Mouse (Mus musculus) heart, postnatal 10 days (tissue): ENCODE data around the gene Rnase9. TPM values are rescaled to one million over a fixed set of nuclear protein-coding genes. Genes with fewer than 3 reads are reported as not detected.
"Not testable (repeated sequence)": the region's sequence is repeated elsewhere in the genome, so short reads cannot be mapped to it uniquely, and the experiment has no call there.

Source experiments
- DNase-seq, 2 experiments: peaks; one replicate each; pipeline ENCODE4 v3.0.0; 2021
- intact Hi-C: fragments of 180-260 bp; cut with DNase I; formaldehyde crosslinking; loops from one replicate; pipeline ENCODE4 v1.15.1; 2025
- total RNA-seq, 2 experiments: library from RNA; stranded (reverse); gene quantifications; 2 replicates each; pipeline ENCODE4 v1.2.3; 2021

Rnase9 gene
- total RNA-seq, 2 experiments from 2014 or later, result not detected

GRCm38 (mm10) chr14:51053176-51053575 is 11.5 kb upstream of the Rnase9 start:
- no peak for DNase-seq
- intact Hi-C loops, result no loop called here

DNA sequence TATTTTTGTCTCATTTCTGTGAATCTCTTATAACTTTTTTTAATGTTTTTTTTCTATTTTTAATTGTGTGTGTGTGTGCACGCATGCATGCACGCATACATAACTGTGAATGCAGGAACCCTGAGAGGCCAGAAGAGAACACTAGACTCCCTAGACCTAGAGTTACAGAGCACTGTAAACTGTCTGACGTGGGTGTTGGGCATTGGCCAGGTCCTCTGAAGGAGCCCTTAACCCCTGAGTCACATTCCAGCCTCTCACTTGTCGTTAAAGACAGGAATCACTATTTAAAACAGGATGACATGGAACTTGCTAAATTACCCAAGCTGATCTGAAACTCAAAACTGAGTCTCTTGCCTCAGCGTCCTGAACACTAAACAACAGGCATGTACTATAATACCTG is 10.3 kb upstream of the Rnase9 start:
- intact Hi-C loops, result no loop called here
- no peak for DNase-seq

DNA sequence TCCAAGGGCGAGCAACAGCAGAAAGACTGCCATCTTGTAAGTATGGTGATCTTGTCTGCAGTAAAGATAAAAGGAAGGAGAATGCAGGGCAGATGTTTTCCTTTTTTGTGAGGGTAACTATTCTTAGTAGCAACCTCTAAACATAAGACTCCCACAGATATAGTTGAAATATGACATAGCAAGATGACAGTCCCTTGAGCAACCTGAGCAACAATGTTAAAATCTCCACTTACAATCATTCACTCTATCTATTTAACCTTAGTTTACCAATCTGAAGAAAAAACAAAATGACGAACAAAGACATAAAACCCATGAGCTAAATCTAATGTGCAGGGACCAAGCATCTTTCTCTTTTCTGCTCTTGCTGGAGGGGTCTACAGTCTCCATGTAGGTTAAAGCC is 8.4 kb upstream of the Rnase9 start, which contains the start of gene Rnase11:
TSS of gene Rnase11 (minus strand) at position 101 of the 400 bp plus-strand sequence.
- DNase-seq, result no peak
- intact Hi-C loops, result no loop called here

- no peak for DNase-seq
- intact Hi-C loops, result no loop called here
Observed at GRCm38 (mm10) chr14:51047846-51048245, 6.2 kb upstream of the Rnase9 start.

DNA sequence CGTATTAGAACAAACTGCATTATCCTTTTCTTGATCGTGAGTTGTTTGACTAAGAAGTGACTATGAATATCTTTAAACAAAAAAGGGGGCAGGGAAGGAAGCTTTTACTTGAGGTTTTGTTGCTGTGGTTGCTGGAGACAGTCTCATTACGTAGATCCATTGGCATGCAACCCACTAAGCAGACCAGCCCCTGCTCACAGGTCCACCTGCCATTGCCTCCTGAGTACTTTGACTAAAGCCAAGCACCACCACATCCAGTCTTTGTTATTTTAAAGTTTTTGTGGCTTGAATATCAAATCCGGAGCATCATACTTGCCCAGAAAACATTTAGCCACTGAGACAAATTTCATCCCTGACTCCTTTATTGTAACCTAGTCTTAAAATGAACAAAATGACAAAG is 5.5 kb downstream of the Rnase9 start:
- intact Hi-C loops, result no loop called here
- DNase-seq, result no peak

DNA sequence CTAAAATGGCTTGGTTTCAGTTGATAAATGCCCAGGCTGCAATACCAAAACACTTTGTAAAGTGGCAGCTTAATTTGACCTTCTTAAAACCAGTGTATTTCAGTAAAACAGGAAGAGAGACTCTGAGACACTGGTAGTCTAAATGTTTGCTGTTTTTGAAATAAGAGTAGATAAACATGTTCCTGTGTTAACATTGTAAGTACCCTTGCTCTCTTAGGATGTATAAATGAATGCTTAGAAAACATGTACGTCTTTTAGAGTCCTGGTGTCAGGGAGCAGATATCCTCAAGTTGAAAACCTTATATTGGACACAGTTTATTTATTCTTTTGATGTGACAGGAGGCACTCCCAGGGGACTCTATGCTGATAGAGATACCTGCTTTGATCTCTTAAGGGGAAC is 6.5 kb downstream of the Rnase9 start:
- DNase-seq, result no peak
- intact Hi-C loops, result no loop called here

GRCm38 (mm10) chr14:51027387-51028155 is 14.1 kb downstream of the Rnase9 start:
- no peak for DNase-seq
- intact Hi-C loops, result no loop called here

- intact Hi-C loops, result loop anchor here (1.0 kb wide), 2 partner anchors 37 to 50 kb away; no protein-coding TSS in a partner anchor
- peak; percentile 74 to 80 for DNase-seq
Observed at GRCm38 (mm10) chr14:51026391-51027133, 15.1 kb downstream of the Rnase9 start.

GRCm38 (mm10) chr14:51024820-51025219 is 16.8 kb downstream of the Rnase9 start:
- DNase-seq, result no peak
- intact Hi-C loops, result loop anchor here (2.0 kb wide), 1 partner anchor 74 kb away; no protein-coding TSS in a partner anchor

- intact Hi-C loops, result no loop called here
- no peak for DNase-seq
Observed at GRCm38 (mm10) chr14:51023457-51023856, 18.2 kb downstream of the Rnase9 start.

GRCm38 (mm10) chr14:51017256-51017655 is 24.4 kb downstream of the Rnase9 start:
- intact Hi-C loops, result no loop called here
- peak; percentile 64 to 66 for DNase-seq

GRCm38 (mm10) chr14:51015780-51016179 is 25.9 kb downstream of the Rnase9 start:
- intact Hi-C loops, result no loop called here
- DNase-seq, result no peak

DNA sequence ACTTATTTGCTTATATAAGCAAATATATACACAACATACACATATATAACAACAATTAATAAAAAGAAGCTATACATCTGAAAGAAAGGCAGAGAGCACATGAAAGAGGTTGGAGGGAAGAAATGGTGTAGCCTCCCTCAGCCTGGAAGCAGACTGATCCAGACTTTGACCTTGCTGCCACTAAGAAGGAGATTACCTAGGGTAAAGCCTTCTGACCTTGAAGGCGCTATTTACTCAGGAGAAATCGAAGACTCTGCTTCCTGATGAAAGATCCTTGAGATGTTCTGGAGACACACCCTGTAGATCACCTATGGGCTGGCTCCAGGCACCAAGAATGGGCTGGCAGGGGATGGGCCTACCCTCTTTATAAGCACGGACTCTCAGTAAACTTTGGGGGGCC is 26.9 kb downstream of the Rnase9 start:
- DNase-seq, result not testable (repeated sequence)
- intact Hi-C loops, result loop anchor here (5.0 kb wide), 1 partner anchor 72 kb away; the partner anchor contains the start of gene Gm49342

GRCm38 (mm10) chr14:51009572-51009971 is 32.1 kb downstream of the Rnase9 start:
- DNase-seq, result no peak
- intact Hi-C loops, result no loop called here

- DNase-seq, result peak in 1 of 2 experiments; percentile 24
- intact Hi-C loops, result no loop called here
Observed at GRCm38 (mm10) chr14:51008781-51009180, 32.9 kb downstream of the Rnase9 start.

DNA sequence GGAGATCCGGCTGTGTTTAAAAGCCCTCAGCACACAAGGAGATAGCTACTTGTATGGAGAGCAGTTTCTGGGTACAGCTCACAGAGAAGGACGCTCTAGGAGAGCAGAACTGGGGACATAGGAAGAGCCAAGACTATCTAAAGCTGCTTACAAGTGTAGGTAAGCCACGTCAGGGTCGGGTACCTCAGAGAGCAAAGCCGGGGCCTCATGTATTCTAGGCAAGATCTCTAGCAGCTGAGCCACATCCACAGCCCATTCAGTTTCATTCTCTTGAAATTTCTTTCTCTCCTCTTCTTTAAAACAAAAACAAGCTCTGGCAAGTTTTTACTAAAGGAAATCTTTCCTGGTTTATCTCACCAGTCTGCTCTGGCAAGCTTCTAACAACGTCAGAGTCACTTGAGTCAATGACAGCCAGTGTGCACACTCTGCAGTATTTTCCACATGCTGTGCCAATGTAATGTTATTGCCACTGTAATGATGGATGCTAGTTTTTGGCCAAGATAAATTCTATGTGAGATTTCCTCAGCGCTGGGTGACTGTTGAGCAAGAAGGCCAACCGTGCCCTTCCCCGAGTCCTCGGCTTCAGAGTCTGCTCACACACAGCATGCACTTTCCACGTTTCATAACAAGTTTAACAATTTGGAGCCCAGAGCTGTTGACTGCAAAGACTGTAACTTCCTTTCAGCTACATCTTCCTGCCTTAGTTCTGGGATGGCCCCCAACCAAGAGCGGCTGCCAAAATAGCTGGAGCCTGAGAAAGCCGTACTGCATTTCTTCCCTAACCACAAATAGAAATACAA is 33.6 kb downstream of the Rnase9 start:
- intact Hi-C loops, result no loop called here
- peak; percentile 80 to 83 for DNase-seq

DNA sequence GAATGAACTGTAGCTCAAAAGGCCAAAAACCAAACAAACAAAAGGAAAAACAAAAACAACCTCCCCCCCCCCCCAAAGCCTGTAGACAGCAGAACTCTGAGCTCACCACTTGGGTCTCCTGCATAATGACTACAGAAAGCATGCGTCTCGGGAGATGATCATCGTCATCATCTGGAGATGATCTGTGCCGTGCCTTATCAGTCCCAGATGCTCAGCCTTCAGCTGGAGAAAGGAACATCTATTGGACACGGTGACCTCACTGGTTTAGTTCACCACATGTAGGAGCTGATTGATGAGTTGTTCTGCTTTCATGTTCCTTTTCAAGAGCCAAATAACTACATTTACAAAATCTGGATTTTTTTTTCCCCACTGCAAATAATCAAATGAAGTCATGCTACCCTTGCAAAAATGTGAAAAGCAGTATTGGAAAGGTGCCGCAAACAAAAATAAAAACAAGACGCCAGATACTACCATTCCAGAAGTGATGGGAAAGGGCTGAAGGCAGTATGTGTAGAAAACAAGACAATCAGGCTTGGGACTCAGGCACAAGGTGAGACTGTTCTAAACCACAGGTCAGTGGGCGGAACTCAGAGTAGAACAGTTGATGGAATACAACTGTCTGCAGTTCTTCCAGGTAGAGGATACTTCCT is 34.4 kb downstream of the Rnase9 start, which contains the start of gene Rnase10:
TSS of gene Rnase10 (plus strand) at position 600 of the 650 bp plus-strand sequence.
- DNase-seq, result no peak
- intact Hi-C loops, result no loop called here

DNA sequence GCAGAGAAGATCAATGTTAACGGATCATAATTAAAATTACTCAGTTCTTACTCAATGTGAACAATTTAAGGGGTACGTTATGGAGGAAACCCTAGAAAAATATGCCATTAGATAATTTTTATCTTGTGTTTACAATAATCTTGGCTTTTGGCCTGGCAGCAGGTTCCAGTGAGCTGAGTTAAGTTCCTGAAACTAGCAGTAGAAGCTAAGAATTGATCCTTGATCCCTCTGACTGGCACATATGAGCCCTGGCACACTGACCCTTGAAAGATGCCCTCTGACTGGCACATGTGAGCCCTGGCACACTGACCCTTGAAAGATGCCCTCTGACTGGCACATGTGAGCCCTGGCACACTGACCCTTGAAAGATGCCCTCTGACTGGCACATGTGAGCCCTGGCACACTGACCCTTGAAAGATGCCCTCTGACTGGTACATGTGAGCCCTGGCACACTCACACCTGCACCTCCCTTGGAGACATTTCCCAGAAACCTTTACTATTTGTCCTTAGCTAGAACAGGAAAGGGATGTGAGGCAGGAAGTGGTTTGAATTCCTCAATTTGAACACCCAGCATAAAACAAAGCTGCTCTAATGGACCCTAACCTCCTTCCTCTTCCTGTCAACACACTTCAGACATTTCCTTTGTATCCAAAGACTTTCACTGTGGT is 43.5 kb downstream of the Rnase9 start:
- peak in 1 of 2 experiments; percentile 25 for DNase-seq
- intact Hi-C loops, result no loop called here

- peak in 1 of 2 experiments; percentile 19 for DNase-seq
- intact Hi-C loops, result no loop called here
Observed at GRCm38 (mm10) chr14:50997088-50997487, 44.6 kb downstream of the Rnase9 start.

GRCm38 (mm10) chr14:50991037-50991436 is 50.6 kb downstream of the Rnase9 start:
- no peak for DNase-seq
- intact Hi-C loops, result no loop called here
